Mouse (Mus musculus) brain, adult 2 months (tissue): Measurements from ENCODE around the gene Gpr68.

Experiments
- DNase-seq: peaks from one replicate; pipeline ENCODE4 v3.0.0; 2011; ENCODE audit warnings: low read depth, low spot score

Gene Gpr68

GRCm38 (mm10) chr12:100907598-100908297 lies at the start of gene Gpr68:
Gene Gpr68 (minus strand): TSS chr12:100908198.
- peak; percentile 57 for DNase-seq

- no peak for DNase-seq
Observed at GRCm38 (mm10) chr12:100957257-100957656, 49.3 kb upstream of the Gpr68 start.

- DNase-seq: no peak
Observed at GRCm38 (mm10) chr12:100956825-100957224, 48.8 kb upstream of the Gpr68 start.

GRCm38 (mm10) chr12:100956028-100956427 lies 48.0 kb upstream of the Gpr68 start:
- DNase-seq: no peak

GRCm38 (mm10) chr12:100953926-100954325 lies 45.9 kb upstream of the Gpr68 start:
- DNase-seq: no peak

GRCm38 (mm10) chr12:100952193-100952931 lies 44.4 kb upstream of the Gpr68 start:
- peak; percentile 88 for DNase-seq

GRCm38 (mm10) chr12:100949146-100949545 lies 41.1 kb upstream of the Gpr68 start:
- no peak for DNase-seq

GRCm38 (mm10) chr12:100948021-100948420 lies 40.0 kb upstream of the Gpr68 start:
- DNase-seq: no peak

- no peak for DNase-seq
Observed at GRCm38 (mm10) chr12:100945948-100946347, 38.0 kb upstream of the Gpr68 start.

GRCm38 (mm10) chr12:100945501-100945900 lies 37.5 kb upstream of the Gpr68 start:
- no peak for DNase-seq

GRCm38 (mm10) chr12:100944921-100945336 lies 36.9 kb upstream of the Gpr68 start:
- DNase-seq: peak; percentile 52

- peak; percentile 52 for DNase-seq
Observed at GRCm38 (mm10) chr12:100943146-100943545, 35.1 kb upstream of the Gpr68 start.

GRCm38 (mm10) chr12:100941361-100941760 lies 33.4 kb upstream of the Gpr68 start:
- DNase-seq: no peak

GRCm38 (mm10) chr12:100937441-100938360 lies 29.7 kb upstream of the Gpr68 start:
- no peak for DNase-seq

- DNase-seq: no peak
Observed at GRCm38 (mm10) chr12:100936737-100937136, 28.7 kb upstream of the Gpr68 start.

- peak; percentile 73 for DNase-seq
Observed at GRCm38 (mm10) chr12:100936116-100936515, 28.1 kb upstream of the Gpr68 start.

- peak; percentile 50 for DNase-seq
Observed at GRCm38 (mm10) chr12:100934796-100935195, 26.8 kb upstream of the Gpr68 start.

GRCm38 (mm10) chr12:100931653-100932052 lies 23.7 kb upstream of the Gpr68 start:
- DNase-seq: no peak

- no peak for DNase-seq
Observed at GRCm38 (mm10) chr12:100928286-100928685, 20.3 kb upstream of the Gpr68 start.

GRCm38 (mm10) chr12:100925644-100926619 lies 17.9 kb upstream of the Gpr68 start:
- DNase-seq: peak; percentile 83
